Mouse (Mus musculus) skeletal muscle tissue, adult 2 months (tissue): ENCODE results near the gene Ace.
A peak's percentile ranks its signal among the peaks of the same experiment; 100 is the strongest.
"Not testable (repeated sequence)": the region's sequence is repeated elsewhere in the genome, so short reads cannot be mapped to it uniquely, and the experiment has no call there.

Experiments used
- DNase-seq: peaks from one replicate; pipeline ENCODE4 v3.0.0-alpha.2; 2012; ENCODE audit warnings: low read depth, low spot score

Gene Ace

DNA sequence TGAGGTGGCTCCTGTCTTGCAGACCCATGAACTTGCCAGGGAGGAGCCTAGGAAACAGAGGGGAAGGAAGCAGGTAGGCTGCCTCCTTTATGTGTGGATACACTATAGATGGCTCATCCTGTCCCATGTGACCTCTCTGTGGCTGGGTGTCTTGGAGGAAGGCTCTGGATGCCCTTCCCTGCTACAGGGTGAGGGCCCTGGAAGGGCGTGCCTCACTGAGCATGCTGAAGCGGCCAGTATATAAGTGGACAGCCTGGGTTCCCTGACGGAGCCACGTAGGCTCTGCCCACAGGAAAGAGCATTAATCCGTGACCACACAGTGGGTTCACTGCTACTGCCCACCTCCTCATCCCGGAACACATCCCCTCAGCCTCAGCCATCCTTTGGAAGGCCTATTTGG, 21.7 kb downstream of the Ace start:
- DNase-seq = no peak

DNA sequence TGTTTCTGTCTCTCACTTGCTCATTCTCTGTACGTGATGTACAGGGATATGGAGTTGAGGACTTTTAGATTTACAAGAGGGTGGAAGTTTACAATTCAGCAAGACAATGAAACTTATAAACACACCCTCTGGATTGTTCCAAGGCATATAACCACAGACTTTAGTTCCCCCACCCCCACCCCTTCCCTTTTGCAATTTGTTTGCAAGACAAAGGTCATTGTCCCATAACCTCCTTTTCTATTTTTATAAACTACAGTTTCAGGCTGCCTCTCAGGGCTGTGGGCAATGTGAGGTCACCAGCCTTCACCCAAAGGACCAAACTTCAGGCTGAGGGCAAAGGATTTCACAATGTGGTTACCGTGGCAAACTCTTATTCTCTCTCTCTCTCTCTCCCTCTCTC, 22.5 kb downstream of the Ace start:
- no peak for DNase-seq

DNA sequence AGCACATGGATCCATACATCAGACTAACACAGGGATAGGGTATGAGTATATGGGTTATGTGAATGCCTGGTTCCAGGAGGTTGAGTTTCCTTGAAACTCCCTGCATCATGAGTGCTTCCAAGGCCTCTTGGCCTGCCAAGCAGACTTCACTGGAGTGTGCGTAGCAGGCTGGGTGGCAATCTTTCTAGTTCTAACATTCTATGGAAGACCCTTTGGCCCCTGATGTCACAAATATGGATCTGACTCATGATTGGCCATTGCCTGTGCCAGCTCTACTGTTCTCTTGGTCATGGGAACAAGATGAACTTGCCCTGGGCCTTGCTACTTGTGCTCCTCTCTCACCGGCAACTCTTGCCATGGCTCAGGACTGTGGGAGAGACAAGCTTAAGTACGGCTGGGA, 26.6 kb downstream of the Ace start, which contains the start of gene Ace3:
Gene Ace3 (plus strand): TSS at position 301 of the 400 bp plus-strand sequence.
- DNase-seq = no peak

DNA sequence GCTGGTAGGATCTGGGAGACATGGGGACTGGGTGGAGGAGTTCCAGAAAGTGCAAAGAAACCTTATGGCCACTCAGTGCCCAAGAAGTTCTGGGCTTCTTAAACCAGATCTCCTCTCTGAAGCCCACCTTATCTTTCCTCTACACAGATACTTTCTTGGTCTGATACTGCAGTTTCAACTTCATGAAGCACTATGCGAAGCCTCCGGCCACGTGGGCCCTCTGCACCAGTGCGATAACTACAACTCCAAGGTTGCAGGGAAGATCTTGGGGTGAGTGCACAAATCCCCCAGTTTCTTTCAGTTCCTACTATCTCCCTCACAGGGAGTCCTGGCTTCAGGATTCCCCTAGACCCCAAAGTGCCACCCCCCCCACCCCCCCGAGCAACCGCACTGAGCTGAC, 32.3 kb downstream of the Ace start:
- DNase-seq = no peak

DNA sequence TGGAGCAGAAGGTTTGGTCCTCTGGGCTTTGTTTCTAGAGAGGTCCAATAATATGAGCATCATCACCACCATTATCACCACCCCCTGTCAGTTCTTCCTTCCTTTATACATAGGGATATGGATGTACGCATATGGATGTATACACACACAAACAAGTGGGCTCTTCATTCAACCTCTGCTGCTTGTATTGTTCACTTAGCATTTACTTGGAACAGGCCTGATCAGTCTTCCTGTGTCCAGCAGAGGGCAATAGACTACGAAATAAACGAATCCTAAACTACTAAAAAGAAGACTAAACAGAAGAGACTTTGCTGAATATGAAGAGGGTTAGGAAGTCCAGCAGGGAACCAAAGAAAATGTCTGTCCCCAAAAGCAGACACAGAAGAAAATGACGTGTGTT, 34.0 kb downstream of the Ace start:
- no peak for DNase-seq

DNA sequence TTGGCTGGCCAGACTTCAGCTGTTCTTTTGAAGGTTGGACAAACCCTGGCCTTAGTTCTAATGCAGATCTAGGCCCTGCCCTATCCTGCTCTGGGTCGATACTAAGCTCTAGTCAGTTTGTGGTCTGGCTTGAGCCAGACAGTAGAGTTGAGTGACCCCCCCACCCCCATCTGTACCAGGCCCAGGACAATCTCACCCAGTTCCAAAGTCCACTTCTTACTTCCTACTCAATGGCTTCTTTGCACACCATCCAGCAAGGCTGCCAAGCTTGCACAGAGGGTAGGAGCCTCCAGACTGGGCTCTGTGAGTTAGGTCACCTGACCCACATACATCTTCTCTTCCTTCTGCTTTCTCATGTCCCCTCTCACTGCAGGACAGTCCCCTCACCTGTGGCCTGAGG, 36.8 kb downstream of the Ace start:
- DNase-seq = no peak

DNA sequence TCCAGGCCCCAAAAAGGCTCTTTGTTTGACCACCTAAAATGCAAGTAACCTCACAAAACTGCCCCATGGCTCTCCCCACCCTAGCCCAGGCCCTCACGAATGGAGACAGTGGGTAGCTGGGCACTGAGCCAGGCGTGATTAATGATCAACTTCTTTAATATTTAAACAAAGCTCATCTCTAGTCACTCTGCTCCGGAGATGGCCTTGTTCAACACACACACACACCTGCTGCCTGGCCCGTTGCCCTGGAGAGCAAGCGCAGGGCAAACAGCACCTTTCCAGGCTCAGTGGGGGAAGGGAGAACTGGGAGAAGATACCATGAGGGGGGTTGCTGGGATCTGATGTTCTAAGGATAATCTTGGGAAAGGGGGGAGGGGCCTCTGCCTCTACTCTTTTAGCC, 38.2 kb downstream of the Ace start:
- DNase-seq = no peak

DNA sequence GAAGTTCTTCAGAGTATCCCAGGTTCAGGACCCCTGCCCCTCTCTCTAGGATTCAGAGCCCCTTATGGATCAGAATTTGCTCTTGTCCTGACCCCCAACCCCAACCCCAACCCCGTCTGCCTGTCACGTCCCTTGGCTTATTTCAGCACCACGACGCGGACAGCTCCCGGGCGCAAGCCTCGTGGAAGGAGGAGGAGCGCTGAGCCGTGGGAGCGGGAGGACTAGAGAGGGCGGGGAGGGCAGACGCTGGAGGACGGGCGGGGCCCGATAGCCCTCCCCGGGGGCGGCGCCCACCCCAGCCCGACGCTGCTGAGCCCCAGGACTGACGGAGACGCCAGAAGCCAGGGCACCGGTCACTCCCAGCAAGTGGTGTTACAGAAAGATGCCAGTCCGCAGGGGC, 40.1 kb downstream of the Ace start, which contains the start of gene Kcnh6:
Gene Kcnh6 (plus strand): TSS at position 304 of the 400 bp plus-strand sequence.
- peak; percentile 25 for DNase-seq

DNA sequence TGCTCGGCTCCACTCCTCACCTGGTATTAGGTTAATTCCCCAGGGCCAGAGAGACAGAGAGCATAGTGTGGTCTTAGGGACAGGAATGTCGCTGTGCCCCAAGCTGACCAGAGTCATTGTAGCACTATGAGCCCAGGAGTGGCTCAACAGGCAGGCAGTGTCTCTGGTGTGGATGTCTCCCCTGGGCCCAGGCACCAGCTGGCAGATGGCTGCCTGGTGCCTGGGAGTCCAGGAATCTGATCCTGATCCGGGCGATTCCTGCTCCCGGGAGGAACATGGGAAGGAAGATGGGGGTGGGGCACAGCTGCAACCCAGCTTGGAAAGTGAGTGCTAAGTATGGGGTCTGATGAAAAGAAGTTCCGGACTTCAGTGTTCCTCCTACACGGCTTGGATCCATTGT, 45.0 kb downstream of the Ace start:
- DNase-seq = no peak

DNA sequence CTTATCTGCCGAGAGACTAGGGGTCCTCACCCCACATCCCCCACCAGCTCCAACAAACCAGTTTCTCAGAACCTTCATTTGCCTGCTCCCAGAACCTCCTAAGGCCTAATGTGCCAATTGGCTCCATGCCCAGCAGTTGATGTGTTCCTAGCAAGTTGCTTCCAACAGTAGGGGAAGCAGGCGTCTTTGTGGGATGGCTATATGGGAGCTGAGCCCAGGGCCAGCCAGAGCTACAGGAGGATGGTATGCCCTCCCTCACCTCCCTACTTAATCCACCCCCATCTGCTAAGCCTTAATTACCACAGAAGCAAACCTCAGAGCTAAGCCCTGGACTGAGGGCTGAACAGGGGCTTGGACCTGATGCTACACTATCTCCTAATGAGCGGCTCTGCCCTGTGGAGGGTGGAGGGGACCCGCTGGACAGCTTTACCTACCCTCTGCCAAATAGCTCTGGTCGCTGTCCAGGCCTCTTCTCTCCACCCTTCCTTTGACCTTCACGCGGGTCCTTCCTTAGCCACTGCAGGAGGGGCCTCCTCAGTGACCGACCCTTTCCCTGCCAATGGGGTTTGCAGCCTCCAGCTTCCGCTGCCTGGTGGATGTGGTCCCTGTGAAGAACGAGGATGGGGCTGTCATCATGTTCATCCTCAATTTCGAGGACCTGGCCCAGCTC, 45.9 kb downstream of the Ace start:
- DNase-seq = peak; percentile 37

DNA sequence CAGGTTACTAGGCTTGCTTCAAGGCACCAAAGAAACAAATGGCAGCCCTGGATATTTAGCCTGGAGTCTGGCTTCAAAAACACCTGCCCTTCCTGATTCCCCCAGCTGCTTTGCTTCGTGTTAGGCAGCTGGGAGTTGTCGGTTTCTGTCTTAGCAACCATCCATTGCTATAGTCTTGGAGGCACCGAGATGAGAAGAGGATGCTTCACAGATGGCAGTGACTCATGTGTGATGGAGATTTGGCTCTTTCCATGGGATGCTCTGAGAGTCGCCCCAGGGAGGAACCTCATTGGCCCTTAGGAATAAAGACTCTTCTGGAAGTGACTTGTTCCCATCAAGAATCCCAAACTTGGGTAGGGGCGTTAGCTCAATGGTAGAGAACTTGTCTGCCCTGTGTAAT, 48.7 kb downstream of the Ace start:
- DNase-seq = no peak

DNA sequence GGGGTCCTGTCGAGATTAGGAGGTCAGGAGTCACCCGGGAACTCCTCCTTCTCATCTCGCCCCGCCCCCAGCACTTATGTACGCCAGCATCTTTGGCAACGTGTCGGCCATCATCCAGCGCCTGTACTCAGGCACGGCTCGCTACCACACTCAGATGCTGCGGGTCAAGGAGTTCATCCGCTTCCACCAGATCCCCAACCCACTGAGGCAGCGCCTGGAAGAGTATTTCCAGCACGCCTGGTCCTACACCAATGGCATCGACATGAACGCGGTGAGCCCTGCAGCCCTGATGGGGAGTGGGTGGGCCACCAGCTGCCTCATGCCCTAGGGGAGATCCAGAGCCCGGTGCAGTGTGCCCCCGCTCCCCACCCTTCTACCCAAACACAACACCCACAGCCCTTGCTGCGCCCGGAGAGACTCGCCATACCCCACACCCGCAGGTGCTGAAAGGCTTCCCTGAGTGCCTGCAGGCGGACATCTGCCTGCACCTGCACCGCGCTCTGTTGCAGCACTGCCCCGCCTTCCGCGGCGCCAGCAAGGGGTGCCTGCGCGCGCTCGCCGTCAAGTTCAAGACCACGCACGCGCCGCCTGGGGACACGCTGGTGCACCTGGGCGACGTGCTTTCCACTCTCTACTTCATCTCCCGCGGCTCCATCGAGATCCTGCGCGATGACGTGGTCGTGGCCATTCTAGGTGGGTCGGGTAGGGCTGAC, 52.5 kb downstream of the Ace start:
- no peak for DNase-seq

DNA sequence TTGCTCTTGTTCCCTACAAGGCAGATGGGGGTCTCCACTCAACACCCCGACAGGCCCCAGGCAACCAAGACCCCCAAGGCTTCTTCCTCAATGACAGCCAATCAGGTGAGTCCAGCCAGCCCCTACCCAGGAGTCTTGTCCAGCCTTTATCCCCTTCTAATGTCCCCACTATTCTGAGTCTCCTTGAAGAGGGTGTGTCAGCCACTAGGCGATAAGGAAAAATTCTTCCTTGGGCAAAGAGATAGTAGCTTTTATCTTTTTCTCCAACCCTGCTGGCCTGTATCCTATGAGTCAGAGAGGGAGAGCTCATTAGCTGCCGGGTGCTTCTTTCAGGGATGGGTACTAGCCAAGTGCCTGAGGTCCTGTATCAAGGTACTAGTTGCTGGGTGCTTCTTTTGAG, 58.0 kb downstream of the Ace start:
- no peak for DNase-seq

DNA sequence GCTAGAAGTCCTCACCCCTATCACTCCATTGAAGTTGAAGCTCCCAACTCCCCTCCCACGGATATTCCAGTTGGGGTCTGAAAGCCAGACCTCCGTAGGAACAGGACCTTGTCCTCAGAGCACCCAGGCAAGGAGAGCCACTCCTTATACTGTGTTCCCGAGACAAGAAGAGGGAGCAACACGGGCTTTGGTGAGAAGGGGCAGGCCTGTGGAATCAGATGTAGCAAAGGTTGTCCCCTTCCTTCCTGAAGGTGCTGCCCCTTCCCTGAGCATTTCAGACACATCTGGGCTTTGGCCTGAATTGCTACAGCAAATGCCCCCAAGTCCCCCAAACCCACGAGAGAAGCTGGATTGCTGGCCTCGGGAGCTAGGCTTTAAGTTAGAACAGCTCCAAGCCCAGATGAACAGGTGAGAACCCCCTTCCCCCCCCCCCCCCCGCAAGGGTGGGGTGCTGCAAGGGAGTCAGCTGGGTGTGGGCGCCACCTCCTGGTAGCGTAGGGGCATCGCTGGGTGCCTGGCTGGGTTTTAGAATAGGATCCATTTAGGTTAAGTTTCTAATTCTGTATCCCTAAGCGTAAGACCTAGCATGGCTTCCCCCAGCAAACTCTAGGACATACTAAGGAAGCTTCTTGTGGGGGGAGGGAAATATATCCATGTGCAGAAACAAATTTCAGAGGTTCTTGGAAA, 58.9 kb downstream of the Ace start:
- DNase-seq = peak; percentile 43

DNA sequence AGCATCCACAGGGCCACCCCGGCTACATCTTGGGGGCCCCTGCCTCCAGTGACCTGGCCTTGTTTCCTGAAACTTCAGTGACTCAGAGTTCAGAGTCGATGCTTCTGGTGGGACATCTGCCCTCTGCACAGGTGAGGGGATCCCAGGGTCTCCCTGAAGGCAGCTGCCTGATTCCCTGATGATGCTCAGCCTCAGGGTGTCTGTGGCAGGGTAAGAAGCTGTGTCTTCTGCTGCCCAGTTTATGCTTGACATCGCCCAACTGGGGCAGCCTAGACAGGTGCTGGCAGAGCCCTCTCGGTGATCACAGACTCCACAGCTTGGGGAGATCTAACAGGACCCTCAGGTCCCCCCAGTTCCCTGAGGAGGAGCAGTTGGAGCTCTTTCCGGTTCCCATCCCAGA, 59.9 kb downstream of the Ace start:
- DNase-seq = no peak

DNA sequence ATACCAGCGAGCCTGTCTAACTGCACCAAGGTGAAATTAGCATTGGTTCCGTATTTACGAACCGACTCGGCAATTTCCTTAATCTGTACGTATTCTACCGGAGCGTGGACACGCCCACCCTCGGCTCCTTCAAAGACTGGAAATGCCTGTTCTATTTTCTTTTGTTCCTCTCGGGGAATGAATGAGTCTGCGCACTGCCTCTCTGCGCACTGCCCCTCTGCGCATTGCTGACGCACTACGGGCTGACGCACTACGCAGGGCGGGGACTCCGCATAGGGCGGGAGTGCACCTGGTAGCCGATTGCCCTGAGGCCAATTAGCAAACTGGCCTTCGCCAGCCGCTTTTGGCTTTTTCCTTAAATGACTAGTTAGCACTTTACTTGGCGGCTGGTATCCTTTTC, 64.3 kb downstream of the Ace start:
- not testable (repeated sequence) for DNase-seq

DNA sequence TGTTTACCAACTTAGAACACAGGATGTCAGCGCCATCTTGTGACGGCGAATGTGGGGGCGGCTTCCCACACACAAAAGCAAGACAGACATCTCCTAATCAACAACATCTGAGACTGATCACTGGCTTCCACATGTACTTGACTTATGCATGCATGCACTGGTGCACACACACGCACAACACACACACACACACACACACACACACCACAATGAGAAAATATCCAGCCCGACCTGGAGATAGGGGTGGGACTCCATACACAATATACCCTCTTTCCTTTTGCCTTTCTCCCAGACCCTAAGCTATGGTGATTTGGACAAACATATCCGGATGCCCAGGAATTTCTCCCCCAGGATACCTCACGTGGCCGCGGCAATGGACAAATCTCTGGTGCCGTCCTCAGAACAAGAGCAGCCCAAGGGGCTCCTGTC, 65.8 kb downstream of the Ace start:
- DNase-seq = peak; percentile 56

DNA sequence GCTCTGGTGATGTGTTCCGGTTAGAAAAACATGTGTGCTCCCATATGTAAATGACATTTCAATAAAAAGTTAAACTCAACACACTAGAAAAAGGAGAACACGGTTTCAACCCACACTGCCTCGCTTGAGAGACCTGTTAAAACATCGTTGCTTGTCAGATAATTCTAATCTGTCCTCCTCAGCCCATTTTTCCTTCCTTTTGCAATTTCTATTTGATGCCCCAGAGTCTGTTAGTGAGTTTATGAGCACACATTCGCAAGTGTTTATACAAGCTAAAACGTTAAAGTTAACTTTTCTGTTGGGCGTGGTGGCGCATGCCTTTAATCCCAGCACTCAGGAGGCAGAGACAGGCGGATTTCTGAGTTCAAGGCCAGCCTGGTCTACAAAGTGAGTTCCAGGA, 67.2 kb downstream of the Ace start:
- DNase-seq = no peak

DNA sequence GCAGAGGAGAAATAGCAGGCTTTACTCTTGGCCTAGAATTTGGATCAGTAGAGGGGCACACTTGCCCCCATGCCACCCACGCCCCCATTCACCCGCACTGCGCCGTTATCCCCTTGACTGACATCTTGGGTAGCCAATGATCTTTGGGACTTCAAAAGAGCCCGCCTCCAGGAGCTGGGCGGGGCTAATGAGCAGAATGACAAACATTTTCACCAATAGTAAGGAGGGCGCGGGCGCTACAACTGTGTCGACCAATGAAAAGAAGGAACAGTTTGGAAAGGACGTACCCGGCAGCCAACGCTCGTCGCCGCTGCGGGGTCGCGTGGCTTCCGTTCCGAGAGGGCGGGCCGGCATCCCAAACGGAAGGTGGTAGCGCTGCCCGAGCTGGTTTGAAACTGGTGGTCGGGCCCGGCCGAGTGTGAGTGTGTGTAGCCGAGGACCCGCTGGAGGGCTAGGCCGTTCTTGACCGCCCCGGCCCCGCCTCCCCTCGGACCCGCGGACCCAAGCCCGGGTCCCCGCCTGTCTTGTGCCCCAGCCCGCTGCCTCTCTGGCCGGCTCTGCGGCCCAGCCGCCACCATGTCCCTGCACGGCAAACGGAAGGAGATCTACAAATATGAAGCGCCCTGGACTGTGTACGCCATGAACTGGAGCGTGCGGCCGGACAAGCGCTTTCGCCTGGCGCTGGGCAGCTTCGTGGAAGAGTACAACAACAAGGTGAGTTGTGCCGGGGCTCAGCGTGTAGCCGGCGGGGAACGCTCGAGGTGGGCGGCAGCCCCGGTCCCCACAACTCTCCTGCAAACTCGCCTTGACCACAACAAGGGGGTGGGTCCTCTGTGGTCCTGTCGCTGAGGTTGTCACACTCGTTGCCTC, 69.0 kb downstream of the Ace start, which contains the start of gene Dcaf7:
Gene Dcaf7 (plus strand): TSS at position 325 of the 870 bp plus-strand sequence.
- DNase-seq = peak; percentile 96

DNA sequence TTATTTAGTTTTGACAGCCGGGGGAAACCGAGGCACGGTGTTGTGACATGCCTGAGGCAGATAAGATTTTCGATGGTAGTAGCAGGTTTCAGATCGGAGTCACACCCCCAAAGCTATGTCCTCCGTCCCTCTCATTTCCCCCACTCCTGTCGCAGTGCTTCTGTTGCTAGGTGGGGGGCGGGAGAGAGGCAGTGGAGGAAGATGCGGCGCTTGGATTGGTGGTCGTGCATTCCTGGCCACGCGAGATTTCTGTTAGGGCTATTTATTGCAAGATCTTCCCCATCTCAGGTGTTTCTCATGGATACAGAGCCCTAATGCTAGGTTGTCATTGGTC, 69.6 kb downstream of the Ace start:
- DNase-seq = no peak
